Mouse (Mus musculus) kidney, adult 9 months (tissue): ENCODE results near the gene Klhl40.
A peak's percentile ranks its signal among the peaks of the same experiment; 100 is the strongest.

Source experiments
- DNase-seq: peaks from one replicate; pipeline ENCODE4 v3.0.0; 2022

Gene Klhl40

DNA sequence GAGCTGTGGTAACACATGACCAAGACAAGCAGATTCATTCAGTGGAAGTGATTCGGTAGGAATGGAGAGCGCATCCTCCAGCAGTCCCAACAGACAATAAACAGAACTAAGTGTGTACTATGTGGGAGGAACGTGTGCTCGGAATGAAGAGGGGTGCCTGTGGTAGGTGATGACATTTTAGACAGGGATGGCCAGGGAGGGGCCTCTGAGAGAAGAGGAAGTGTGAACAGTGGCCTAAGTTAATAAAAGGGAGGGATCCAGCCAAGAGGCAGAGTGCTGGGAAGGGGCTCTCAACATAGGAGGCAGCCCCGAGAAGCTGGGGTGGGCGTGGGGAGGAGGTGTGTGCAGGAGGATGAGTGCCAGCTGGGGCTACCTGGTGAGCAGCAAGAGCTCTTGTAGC, 50.9 kb downstream of the Klhl40 start:
- no peak for DNase-seq

- no peak for DNase-seq
Measured at GRCm38 (mm10) chr9:121829270-121829992, 52.0 kb downstream of the Klhl40 start.

- peak; percentile 70 for DNase-seq
Measured at GRCm38 (mm10) chr9:121830243-121830955, 53.0 kb downstream of the Klhl40 start.

GRCm38 (mm10) chr9:121830956-121831293, 53.5 kb downstream of the Klhl40 start:
- peak; percentile 84 for DNase-seq
